Mouse (Mus musculus): Measurements from ENCODE around the gene Kazn. TPM values are rescaled to one million over a fixed set of nuclear protein-coding genes. Genes with fewer than 3 reads are reported as not detected.

Gene Kazn
- total and polyA plus RNA-seq, 3 experiments = 1.3 to 9.7 (median 4.2) TPM

DNA sequence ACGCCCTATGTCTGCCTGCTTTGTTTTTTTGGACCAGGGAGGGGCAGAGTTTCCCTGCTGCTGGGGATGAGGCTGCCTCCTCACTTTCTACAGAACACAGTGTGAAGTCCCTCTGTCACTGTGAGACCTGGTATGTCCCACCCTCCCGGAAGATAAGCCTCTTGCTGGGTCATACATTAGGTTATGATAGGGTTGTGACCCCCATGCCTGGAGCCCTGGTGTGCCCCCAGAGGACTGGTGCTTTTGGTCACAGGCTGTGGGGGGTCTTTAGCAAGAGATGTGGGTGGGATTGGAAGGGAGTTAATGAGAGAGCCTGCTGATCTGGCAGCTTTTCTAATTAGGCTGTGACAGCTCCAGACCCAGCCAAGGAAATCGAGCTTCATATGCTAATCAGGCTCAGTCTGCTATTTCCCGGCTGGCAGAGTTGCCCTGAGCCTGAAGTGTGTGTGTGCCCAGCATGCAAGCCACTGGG, 28.2 kb upstream of the Kazn start:
- H3K27ac ChIP-seq (ENCODE audit: insufficient read depth, low read depth) = no peak overlapping the region
- TF ChIP-seq JUND (conservative IDR thresholded peaks at IDR 0.05; ENCODE audit: low read depth, low read length) (no peak), JUN (IDR thresholded peaks at IDR 0.05; ENCODE audit: insufficient read depth, low read depth, low read length) (no peak), MAX (IDR thresholded peaks at IDR 0.05; ENCODE audit: low read length) (no peak), ZKSCAN1 (IDR thresholded peaks at IDR 0.05; ENCODE audit: borderline replicate concordance, low read depth, low read length) (no peak), ZC3H11A (IDR thresholded peaks at IDR 0.05; ENCODE audit: low read depth, low read length) (no peak), CTCF (conservative IDR thresholded peaks at IDR 0.05 in 1 of 2, IDR thresholded peaks at IDR 0.05 in 1 of 2; ENCODE audit: low read depth in 2 of 2, low read length in 2 of 2) (no peak), TCF12 (IDR thresholded peaks at IDR 0.05; ENCODE audit: low read depth, low read length) (no peak), POLR2AphosphoS2 (IDR thresholded peaks at IDR 0.05; ENCODE audit: low read depth, low read length) (no peak), IRF4 (IDR thresholded peaks at IDR 0.05; ENCODE audit: low read depth, low read length) (no peak), BHLHE40 (IDR thresholded peaks at IDR 0.05; ENCODE audit: low read depth, low read length) (no peak), CHD2 (IDR thresholded peaks at IDR 0.05; ENCODE audit: low read length) (no peak), ZMIZ1 (IDR thresholded peaks at IDR 0.05; ENCODE audit: low read depth, low read length) (no peak), USF1 (IDR thresholded peaks at IDR 0.05; ENCODE audit: low read depth, low read length) (no peak), HCFC1 (IDR thresholded peaks at IDR 0.05; ENCODE audit: low read depth, low read length) (no peak), RAD21 (IDR thresholded peaks at IDR 0.05; ENCODE audit: low read depth, low read length) (no peak)
- DNase-seq (ENCODE audit: extremely low read depth) = no peak
- no peaks in the 10 kb centered on the region for H3K79me2 ChIP-seq (replicated peaks; ENCODE audit: control insufficient read depth, extremely low read depth, insufficient read depth, poor library complexity, severe bottlenecking)
- H3K27me3 ChIP-seq (replicated peaks) = peaks cover 11% of the 10 kb centered on the region
- no peak overlapping the region for H3K4me3 ChIP-seq (replicated peaks in 1 of 3; ENCODE audit: low read depth in 2 of 3, low read length in 2 of 3, poor library complexity in 1 of 3)
- in situ Hi-C loops (cut with MboI; ENCODE audit: low pct_ligation_motif_present, low pct_unique_long_range_greater_than_20kb, low sequenced_read_pairs) = loop anchor here (25.0 kb wide), 1 partner anchor 745 kb away; no protein-coding TSS in a partner anchor
- H3K9me3 ChIP-seq (replicated peaks; ENCODE audit: low read length) = peaks cover 2% of the 10 kb centered on the region
- no peaks in the 10 kb centered on the region for H3K4me1 ChIP-seq (ENCODE audit: control insufficient read depth in 1 of 2, insufficient read depth in 2 of 2)
- H3K9ac ChIP-seq (ENCODE audit: insufficient read depth, low read depth) = no peak overlapping the region
- no peaks in the 10 kb centered on the region for H3K36me3 ChIP-seq (replicated peaks in 1 of 2; ENCODE audit: control insufficient read depth in 1 of 2, insufficient read depth in 1 of 2, low read length in 1 of 2)
- dilution Hi-C loops (cut with MboI; ENCODE audit: extremely low pct_ligation_motif_present, extremely low pct_unique_long_range_greater_than_20kb, low sequenced_read_pairs) = no loop called here
- H3K4me2 ChIP-seq (ENCODE audit: insufficient read depth, low read depth, poor library complexity, severe bottlenecking) = no peak overlapping the region

GRCm38 (mm10) chr4:142264335-142264734, 25.1 kb upstream of the Kazn start:
- dilution Hi-C loops (cut with MboI; ENCODE audit: extremely low pct_ligation_motif_present, extremely low pct_unique_long_range_greater_than_20kb, low sequenced_read_pairs) = no loop called here
- peaks cover 22% of the 10 kb centered on the region for H3K27me3 ChIP-seq (replicated peaks)
- no peaks in the 10 kb centered on the region for H3K36me3 ChIP-seq (replicated peaks in 1 of 2; ENCODE audit: control insufficient read depth in 1 of 2, insufficient read depth in 1 of 2, low read length in 1 of 2)
- no peak overlapping the region for H3K4me3 ChIP-seq (replicated peaks in 1 of 3; ENCODE audit: low read depth in 2 of 3, low read length in 2 of 3, poor library complexity in 1 of 3)
- no peak overlapping the region for H3K27ac ChIP-seq (ENCODE audit: insufficient read depth, low read depth)
- no peaks in the 10 kb centered on the region for H3K79me2 ChIP-seq (replicated peaks; ENCODE audit: control insufficient read depth, extremely low read depth, insufficient read depth, poor library complexity, severe bottlenecking)
- in situ Hi-C loops (cut with MboI; ENCODE audit: low pct_ligation_motif_present, low pct_unique_long_range_greater_than_20kb, low sequenced_read_pairs) = loop anchor here (25.0 kb wide), 1 partner anchor 748 kb away; no protein-coding TSS in a partner anchor
- H3K9ac ChIP-seq (ENCODE audit: insufficient read depth, low read depth) = no peak overlapping the region
- H3K9me3 ChIP-seq (replicated peaks; ENCODE audit: low read length) = peaks cover 2% of the 10 kb centered on the region
- no peaks in the 10 kb centered on the region for H3K4me1 ChIP-seq (ENCODE audit: control insufficient read depth in 1 of 2, insufficient read depth in 2 of 2)
- H3K4me2 ChIP-seq (ENCODE audit: insufficient read depth, low read depth, poor library complexity, severe bottlenecking) = no peak overlapping the region
- TF ChIP-seq BHLHE40 (IDR thresholded peaks at IDR 0.05; ENCODE audit: low read depth, low read length) (no peak), GABPA (IDR thresholded peaks at IDR 0.05; ENCODE audit: insufficient replicate concordance, low read depth, low read length) (no peak), ZMIZ1 (IDR thresholded peaks at IDR 0.05; ENCODE audit: low read depth, low read length) (no peak), TBP (conservative IDR thresholded peaks at IDR 0.05; ENCODE audit: low read depth, low read length) (no peak), SIN3A (IDR thresholded peaks at IDR 0.05; ENCODE audit: low read length) (no peak), RCOR1 (conservative IDR thresholded peaks at IDR 0.05; ENCODE audit: low read depth, low read length) (no peak), JUN (IDR thresholded peaks at IDR 0.05; ENCODE audit: insufficient read depth, low read depth, low read length) (no peak), MAX (IDR thresholded peaks at IDR 0.05; ENCODE audit: low read length) (no peak), NRF1 (IDR thresholded peaks at IDR 0.05; ENCODE audit: low read depth, low read length) (no peak), NELFE (IDR thresholded peaks at IDR 0.05; ENCODE audit: low read depth, low read length) (no peak), E2F4 (IDR thresholded peaks at IDR 0.05; ENCODE audit: insufficient replicate concordance, low read depth, low read length) (no peak), ETS1 (conservative IDR thresholded peaks at IDR 0.05; ENCODE audit: low read depth, low read length) (no peak), CHD2 (IDR thresholded peaks at IDR 0.05; ENCODE audit: low read length) (no peak)
- DNase-seq (ENCODE audit: extremely low read depth) = no peak

All from CH12.LX (cell line).